Comparison of ENCODE assay signal across 8 mouse cellular contexts in the genomic region with DNA sequence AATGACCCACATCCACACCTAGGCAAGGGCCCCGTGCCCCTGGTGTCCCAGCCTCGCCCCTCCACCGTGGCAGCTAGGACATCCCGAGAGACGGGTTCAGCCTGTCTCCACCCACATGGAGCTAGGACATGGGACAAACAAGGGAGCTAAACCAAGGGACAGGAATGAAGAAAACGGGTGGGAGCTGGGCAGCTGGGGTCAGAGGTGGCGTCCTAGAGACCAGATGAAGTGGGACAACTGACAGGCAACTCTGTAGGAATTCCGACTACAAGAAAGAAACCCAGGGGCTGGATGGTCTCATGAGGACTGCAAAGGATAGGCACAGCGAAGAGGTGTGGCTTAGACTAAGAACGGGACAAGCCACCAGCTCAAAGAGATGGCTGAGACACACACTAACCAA. TPM values are rescaled to one million over a fixed set of nuclear protein-coding genes. Genes with fewer than 3 reads are reported as not detected.
DNase-seq lines count a peak whose midpoint lies in the region; ATAC-seq and TF ChIP-seq lines count a peak whose summit lies in the region.

No protein-coding gene starts in this region.

- peak overlapping the region; percentile 94 for H3K4me3 ChIP-seq in heart, postnatal 0 days (ENCODE audit: low read depth, low read length)
- peak overlapping the region; percentile 66 for H3K4me3 ChIP-seq in forebrain, embryonic 16.5 days (replicated peaks; ENCODE audit: low read length)
- peak overlapping the region; percentile 95 for H3K4me3 ChIP-seq in midbrain, embryonic 11.5 days (ENCODE audit: low read depth, low read length)

- no peak overlapping the region for H3K27ac ChIP-seq in heart, postnatal 0 days (ENCODE audit: low read depth)
- H3K27ac ChIP-seq in forebrain, embryonic 16.5 days (ENCODE audit: low read length) = no peak overlapping the region
- H3K27ac ChIP-seq in midbrain, embryonic 11.5 days (ENCODE audit: low read depth, low read length) = no peak overlapping the region

- no peak for TF ChIP-seq EP300 in heart, postnatal 0 days (IDR thresholded peaks at IDR 0.05; ENCODE audit: low read depth)

- peak overlapping the region; percentile 98 for H3K4me2 ChIP-seq in heart, postnatal 0 days (ENCODE audit: low read depth, low read length)
- H3K4me2 ChIP-seq in forebrain, embryonic 16.5 days (ENCODE audit: low read length) = peak overlapping the region; percentile 76
- peak overlapping the region; percentile 84 for H3K4me2 ChIP-seq in midbrain, embryonic 11.5 days

- no peak for ATAC-seq in heart, postnatal 0 days (ENCODE audit: insufficient read depth, low read depth)
- ATAC-seq in forebrain, embryonic 16.5 days = peak; percentile 3; the same call in 1 of the 2 replicates
- ATAC-seq in midbrain, embryonic 11.5 days (ENCODE audit: low FRiP score) = no peak
- ATAC-seq in inflammation-experienced regulatory T-cells, adult 6 months = no peak

- no peak overlapping the region for H3K9ac ChIP-seq in heart, postnatal 0 days (replicated peaks; ENCODE audit: low read depth, low read length)
- H3K9ac ChIP-seq in forebrain, embryonic 16.5 days (replicated peaks; ENCODE audit: low read depth, low read length) = peak overlapping the region; percentile 90; the same call in 1 of the 2 replicates
- H3K9ac ChIP-seq in midbrain, embryonic 11.5 days (ENCODE audit: low read length) = peak overlapping the region; percentile 96

- TF ChIP-seq CTCF in heart, postnatal 0 days (IDR thresholded peaks at IDR 0.05; ENCODE audit: low read depth) = no peak

- WGBS in heart, postnatal 0 days = 30% methylated on average over 10 of the region's 10 CpGs
- WGBS in forebrain, embryonic 16.5 days = 35% methylated on average over 10 of the region's 10 CpGs
- WGBS in midbrain, embryonic 11.5 days = 46% methylated on average over 10 of the region's 10 CpGs

- H3K27me3 ChIP-seq in heart, postnatal 0 days (ENCODE audit: control insufficient read depth, insufficient read depth, low read length) = no peaks in the 10 kb centered on the region
- no peaks in the 10 kb centered on the region for H3K27me3 ChIP-seq in forebrain, embryonic 16.5 days (replicated peaks; ENCODE audit: control insufficient read depth, insufficient read depth, low read length)
- no peaks in the 10 kb centered on the region for H3K27me3 ChIP-seq in midbrain, embryonic 11.5 days (ENCODE audit: control insufficient read depth, insufficient read depth, low read length)

- H3K9me3 ChIP-seq in heart, postnatal 0 days (replicated peaks; ENCODE audit: control insufficient read depth, low read length) = no peaks in the 10 kb centered on the region
- H3K9me3 ChIP-seq in forebrain, embryonic 16.5 days (ENCODE audit: control insufficient read depth, low read length) = no peaks in the 10 kb centered on the region
- H3K9me3 ChIP-seq in midbrain, embryonic 11.5 days (ENCODE audit: control insufficient read depth, low read length) = no peaks in the 10 kb centered on the region

- intact Hi-C loops in heart, postnatal 14 days (cut with DNase I) = no loop called here

- no peak for DNase-seq in heart, postnatal 0 days (ENCODE audit: low spot score)
- no peak for DNase-seq in heart, postnatal 14 days
- DNase-seq in ZHBTc4 (ENCODE audit: low read depth, low spot score) = peak; percentile 30
- DNase-seq in midbrain, embryonic 11.5 days (ENCODE audit: low spot score, missing footprints) = no peak
- no peak for DNase-seq in spleen, postnatal 36 days (ENCODE audit: low spot score in 2 of 2)
- DNase-seq in urinary bladder, postnatal 36 days (ENCODE audit: low spot score in 2 of 2) = no peak

- peaks cover 20% of the 10 kb centered on the region for H3K36me3 ChIP-seq in heart, postnatal 0 days (replicated peaks; ENCODE audit: control insufficient read depth, insufficient read depth, low read length)
- H3K36me3 ChIP-seq in forebrain, embryonic 16.5 days (ENCODE audit: control insufficient read depth, insufficient read depth) = peaks cover 8% of the 10 kb centered on the region
- peaks cover 12% of the 10 kb centered on the region for H3K36me3 ChIP-seq in midbrain, embryonic 11.5 days (ENCODE audit: control insufficient read depth, insufficient read depth, low read length)

- H3K4me1 ChIP-seq in heart, postnatal 0 days (ENCODE audit: control insufficient read depth, insufficient read depth) = peaks cover 14% of the 10 kb centered on the region
- peaks cover 23% of the 10 kb centered on the region for H3K4me1 ChIP-seq in forebrain, embryonic 16.5 days (replicated peaks; ENCODE audit: control insufficient read depth, insufficient read depth, low read length)
- peaks cover 7% of the 10 kb centered on the region for H3K4me1 ChIP-seq in midbrain, embryonic 11.5 days (ENCODE audit: control insufficient read depth, insufficient read depth, low read length)

RNA-seq across cellular contexts. Expression of a gene that starts 1.3 kb away (rescaled TPM):
- 32.7 and 47.8 TPM in 2 replicates for total RNA-seq in heart, postnatal 0 days (2014; rRNA removed; ENCODE audit: low replicate concordance)
- 11.8 and 12.0 TPM in 2 replicates for polyA plus RNA-seq in heart, postnatal 0 days (2015; fragmentation: Nextera tagmentation; extraction: Ambion mirVana)
- total RNA-seq in heart, postnatal 14 days (2021) = 10 to 100 TPM in 1 of 2 experiments, 1 to 10 TPM in 1; 9.2 to 12.4 TPM
- 59.8 and 68.5 TPM in 2 replicates for polyA plus RNA-seq in forebrain, embryonic 16.5 days (2015; fragmentation: Nextera tagmentation; extraction: Ambion mirVana)
- 33.0 and 41.8 TPM in 2 replicates for polyA plus RNA-seq in midbrain, embryonic 11.5 days (2014; fragmentation: Nextera tagmentation; extraction: Ambion mirVana)
- 10 to 100 TPM; 11.6 to 15.0 (median 13.1) TPM for polyA plus RNA-seq in inflammation-experienced regulatory T-cells, adult 6 months (2017; shearing (Covaris generic))

RNA-seq across cellular contexts. Expression of a gene that starts 20.1 kb away (rescaled TPM):
- total RNA-seq in heart, postnatal 0 days (2014; rRNA removed; ENCODE audit: low replicate concordance) = 7.4 and 11.7 TPM in 2 replicates
- polyA plus RNA-seq in heart, postnatal 0 days (2015; fragmentation: Nextera tagmentation; extraction: Ambion mirVana) = 5.0 and 5.1 TPM in 2 replicates
- total RNA-seq in heart, postnatal 14 days (2021) = 1 to 10 TPM; 2.4 to 3.1 TPM
- polyA plus RNA-seq in forebrain, embryonic 16.5 days (2015; fragmentation: Nextera tagmentation; extraction: Ambion mirVana) = 9.0 and 11.6 TPM in 2 replicates
- polyA plus RNA-seq in midbrain, embryonic 11.5 days (2014; fragmentation: Nextera tagmentation; extraction: Ambion mirVana) = 10.5 and 13.4 TPM in 2 replicates
- polyA plus RNA-seq in inflammation-experienced regulatory T-cells, adult 6 months (2017; shearing (Covaris generic)) = 1 to 10 TPM; 2.4 to 5.8 (median 2.9) TPM

RNA-seq across cellular contexts. Expression of a gene that starts 33.4 kb away (rescaled TPM):
- not detected in 2 replicates for total RNA-seq in heart, postnatal 0 days (2014; rRNA removed; ENCODE audit: low replicate concordance)
- polyA plus RNA-seq in heart, postnatal 0 days (2015; fragmentation: Nextera tagmentation; extraction: Ambion mirVana) = not detected in 2 replicates
- not detected for total RNA-seq in heart, postnatal 14 days (2021)
- not detected in 2 replicates for polyA plus RNA-seq in forebrain, embryonic 16.5 days (2015; fragmentation: Nextera tagmentation; extraction: Ambion mirVana)
- polyA plus RNA-seq in midbrain, embryonic 11.5 days (2014; fragmentation: Nextera tagmentation; extraction: Ambion mirVana) = not detected in 2 replicates
- not detected for polyA plus RNA-seq in inflammation-experienced regulatory T-cells, adult 6 months (2017; shearing (Covaris generic))
